Mouse (Mus musculus): ENCODE measurements around the gene Tle4. TPM values are rescaled to one million over a fixed set of nuclear protein-coding genes. Genes with fewer than 3 reads are reported as not detected.

The Tle4 gene
- polyA plus RNA-seq, 1 experiment from 2014 or later, result 27.2 TPM

GRCm38 (mm10) chr19:14563273-14563959 is 34.4 kb downstream of the Tle4 start:
- H3K9me3 ChIP-seq, result no peaks in the 10 kb centered on the region

DNA sequence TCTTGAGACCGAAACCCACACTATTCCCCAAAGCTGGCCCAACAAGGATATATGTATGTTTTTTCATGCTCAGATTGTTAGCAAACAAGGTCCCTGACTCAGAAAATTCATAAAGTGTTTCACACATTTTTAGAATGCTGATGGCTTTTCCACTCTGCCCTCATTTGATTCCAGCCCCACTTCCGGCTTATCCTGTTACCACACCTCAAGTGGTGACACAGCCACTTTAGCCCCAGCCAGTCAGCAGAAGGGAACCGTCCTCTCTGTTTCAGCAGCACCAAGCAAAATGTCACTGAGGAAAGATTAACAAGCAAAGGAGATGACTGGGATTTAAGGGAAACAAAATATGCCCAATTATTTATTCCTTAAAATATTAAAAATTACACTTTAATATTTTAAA is 50.0 kb downstream of the Tle4 start:
- H3K9ac ChIP-seq, result no peak overlapping the region

More at GRCm38 (mm10) chr19:14563273-14563959, 34.4 kb downstream of the Tle4 start:
- ATAC-seq (ENCODE audit: insufficient number of reproducible peaks, insufficient read depth, low FRiP score, low TSS enrichment), result no peak
- Histone ChIP-seq H3K9ac (no peak overlapping the region), H3K27me3 (no peaks in the 10 kb centered on the region), H3K36me3 (no peaks in the 10 kb centered on the region), H3K4me3 (no peak overlapping the region), H3K4me1 (peaks cover 12% of the 10 kb centered on the region), H3K27ac (no peak overlapping the region), H3K4me2 (replicated peaks) (no peak overlapping the region)
- WGBS, result 86% methylated on average over 4 of the region's 4 CpGs

DNA sequence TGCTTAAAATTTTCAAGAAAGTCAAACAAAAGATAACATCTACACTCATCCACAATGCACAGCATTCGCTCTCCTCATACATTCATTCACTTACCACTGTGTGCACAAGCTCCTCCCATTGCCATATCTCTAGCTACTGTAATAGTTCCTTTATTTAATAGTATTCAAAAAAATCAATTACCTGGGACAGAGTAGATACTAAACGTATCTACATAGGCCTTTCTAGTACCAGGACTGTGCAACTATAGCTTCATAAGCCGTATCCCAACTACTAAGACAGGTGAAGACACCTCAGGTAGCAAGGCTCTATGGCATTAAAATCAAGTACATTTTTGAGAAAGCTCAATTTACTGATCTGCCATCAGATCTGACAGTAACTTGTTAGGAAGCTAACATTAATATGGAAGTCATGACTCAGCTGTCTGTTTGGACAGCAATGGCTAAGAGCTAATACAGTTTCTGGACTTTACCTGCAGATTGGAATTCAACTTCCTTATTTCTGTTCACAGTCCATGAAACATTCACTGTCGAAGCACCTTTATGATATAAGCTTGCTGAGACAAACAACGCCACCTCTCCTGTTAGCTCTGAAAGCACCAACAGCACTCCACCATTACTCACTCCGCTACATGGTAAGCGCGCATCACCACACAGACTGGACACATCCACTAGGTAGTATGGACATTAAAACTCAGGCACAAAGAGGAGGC is 50.6 kb downstream of the Tle4 start:
- ATAC-seq (ENCODE audit: insufficient number of reproducible peaks, insufficient read depth, low FRiP score, low TSS enrichment), result no peak
- 95% methylated on average over 8 of the region's 8 CpGs for WGBS

More for the DNA sequence above, 50.0 kb downstream of the Tle4 start:
- no peak overlapping the region for H3K4me3 ChIP-seq
- H3K27ac ChIP-seq, result no peak overlapping the region
- no peaks in the 10 kb centered on the region for H3K4me1 ChIP-seq
- no peaks in the 10 kb centered on the region for H3K27me3 ChIP-seq
- WGBS, result 82% methylated on average over 3 of the region's 3 CpGs
- no peak for ATAC-seq (ENCODE audit: insufficient number of reproducible peaks, insufficient read depth, low FRiP score, low TSS enrichment)
- H3K36me3 ChIP-seq, result 0 out of 2 replicates have a peak, but pooled peaks cover 3% of the 10 kb centered on the region
- H3K9me3 ChIP-seq, result no peaks in the 10 kb centered on the region
- H3K4me2 ChIP-seq (replicated peaks), result no peak overlapping the region

DNA sequence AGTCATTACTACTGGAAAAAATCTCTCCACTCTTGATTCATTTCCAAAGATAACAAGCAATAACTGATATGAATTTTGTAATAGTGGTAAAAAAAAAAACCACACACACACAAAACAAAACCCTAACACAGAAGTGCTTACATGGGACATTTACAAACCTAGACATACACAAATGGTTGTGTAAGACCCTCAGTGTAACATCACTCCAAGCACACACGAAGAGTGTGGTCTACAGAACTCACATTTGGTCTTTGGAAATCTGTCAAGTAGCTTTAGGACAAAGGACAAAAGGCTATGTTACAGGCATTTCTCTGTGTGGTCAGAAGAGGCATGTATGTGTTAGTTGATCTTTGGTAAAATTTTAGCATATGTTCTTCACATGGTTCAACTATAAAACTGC is 52.4 kb downstream of the Tle4 start:
- ATAC-seq (ENCODE audit: insufficient number of reproducible peaks, insufficient read depth, low FRiP score, low TSS enrichment), result no peak
- 82% methylated on average over 1 of the region's 1 CpGs for WGBS

More for the DNA sequence above, 50.6 kb downstream of the Tle4 start:
- no peak overlapping the region for H3K4me2 ChIP-seq (replicated peaks)
- no peaks in the 10 kb centered on the region for H3K27me3 ChIP-seq
- H3K9me3 ChIP-seq, result no peaks in the 10 kb centered on the region
- no peak overlapping the region for H3K27ac ChIP-seq
- 0 out of 2 replicates have a peak, but pooled peaks cover 3% of the 10 kb centered on the region for H3K36me3 ChIP-seq
- no peaks in the 10 kb centered on the region for H3K4me1 ChIP-seq
- no peak overlapping the region for H3K9ac ChIP-seq
- no peak overlapping the region for H3K4me3 ChIP-seq

DNA sequence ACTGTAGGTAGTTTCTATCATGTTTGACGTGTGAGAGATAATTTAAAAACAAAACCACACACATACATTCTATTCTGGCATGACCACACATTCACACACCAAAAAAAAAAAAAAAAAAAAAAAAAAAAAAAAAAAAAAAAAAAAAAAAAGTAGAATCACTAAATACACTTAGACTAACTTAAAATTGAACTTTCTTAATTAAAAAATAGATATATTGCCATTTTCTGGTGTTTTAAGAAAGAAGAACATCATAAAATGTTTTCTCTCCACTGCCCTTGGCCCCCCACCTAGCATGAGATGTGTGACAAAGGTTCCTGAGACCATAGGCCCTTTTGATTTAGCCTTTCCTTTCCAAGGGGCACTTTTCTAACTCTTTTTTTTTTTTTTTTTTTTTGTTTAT is 54.5 kb downstream of the Tle4 start:
- Histone ChIP-seq H3K9me3 (no peaks in the 10 kb centered on the region), H3K27ac (no peak overlapping the region), H3K4me1 (no peaks in the 10 kb centered on the region), H3K4me3 (no peak overlapping the region), H3K27me3 (no peaks in the 10 kb centered on the region), H3K4me2 (replicated peaks) (no peak overlapping the region), H3K9ac (no peak overlapping the region), H3K36me3 (0 out of 2 replicates have a peak, but pooled peaks cover 3% of the 10 kb centered on the region)
- 89% methylated on average over 1 of the region's 1 CpGs for WGBS
- ATAC-seq (ENCODE audit: insufficient number of reproducible peaks, insufficient read depth, low FRiP score, low TSS enrichment), result no peak

More for the DNA sequence above, 52.4 kb downstream of the Tle4 start:
- H3K4me3 ChIP-seq, result no peak overlapping the region
- no peaks in the 10 kb centered on the region for H3K4me1 ChIP-seq
- H3K9me3 ChIP-seq, result no peaks in the 10 kb centered on the region
- H3K36me3 ChIP-seq, result 0 out of 2 replicates have a peak, but pooled peaks cover 3% of the 10 kb centered on the region
- H3K27me3 ChIP-seq, result no peaks in the 10 kb centered on the region
- H3K27ac ChIP-seq, result no peak overlapping the region
- no peak overlapping the region for H3K4me2 ChIP-seq (replicated peaks)
- no peak overlapping the region for H3K9ac ChIP-seq

GRCm38 (mm10) chr19:14540678-14541077 is 57.2 kb downstream of the Tle4 start:
- Histone ChIP-seq H3K36me3 (no peaks in the 10 kb centered on the region), H3K27ac (no peak overlapping the region), H3K9ac (no peak overlapping the region), H3K4me2 (replicated peaks) (no peak overlapping the region), H3K27me3 (no peaks in the 10 kb centered on the region), H3K4me3 (no peak overlapping the region), H3K9me3 (no peaks in the 10 kb centered on the region), H3K4me1 (no peaks in the 10 kb centered on the region)
- ATAC-seq (ENCODE audit: insufficient number of reproducible peaks, insufficient read depth, low FRiP score, low TSS enrichment), result no peak
- WGBS, result 85% methylated on average over 3 of the region's 3 CpGs

GRCm38 (mm10) chr19:14536676-14537075 is 61.2 kb downstream of the Tle4 start:
- Histone ChIP-seq H3K4me2 (replicated peaks) (no peak overlapping the region), H3K27ac (no peak overlapping the region), H3K4me3 (no peak overlapping the region), H3K4me1 (no peaks in the 10 kb centered on the region), H3K9ac (no peak overlapping the region), H3K27me3 (no peaks in the 10 kb centered on the region), H3K36me3 (no peaks in the 10 kb centered on the region), H3K9me3 (no peaks in the 10 kb centered on the region)
- 90% methylated on average over 2 of the region's 2 CpGs for WGBS
- no peak for ATAC-seq (ENCODE audit: insufficient number of reproducible peaks, insufficient read depth, low FRiP score, low TSS enrichment)

GRCm38 (mm10) chr19:14534447-14534846 is 63.4 kb downstream of the Tle4 start:
- Histone ChIP-seq H3K36me3 (no peaks in the 10 kb centered on the region), H3K9ac (no peak overlapping the region), H3K27ac (no peak overlapping the region), H3K4me1 (no peaks in the 10 kb centered on the region), H3K4me3 (no peak overlapping the region), H3K9me3 (no peaks in the 10 kb centered on the region), H3K4me2 (replicated peaks) (no peak overlapping the region), H3K27me3 (no peaks in the 10 kb centered on the region)
- ATAC-seq (ENCODE audit: insufficient number of reproducible peaks, insufficient read depth, low FRiP score, low TSS enrichment), result no peak

GRCm38 (mm10) chr19:14532861-14533260 is 65.0 kb downstream of the Tle4 start:
- no peaks in the 10 kb centered on the region for H3K9me3 ChIP-seq
- no peak overlapping the region for H3K4me3 ChIP-seq
- no peak overlapping the region for H3K4me2 ChIP-seq (replicated peaks)
- no peaks in the 10 kb centered on the region for H3K4me1 ChIP-seq
- no peak overlapping the region for H3K27ac ChIP-seq
- ATAC-seq (ENCODE audit: insufficient number of reproducible peaks, insufficient read depth, low FRiP score, low TSS enrichment), result no peak
- WGBS, result 97% methylated on average over 6 of the region's 6 CpGs
- no peak overlapping the region for H3K9ac ChIP-seq
- no peaks in the 10 kb centered on the region for H3K27me3 ChIP-seq
- no peaks in the 10 kb centered on the region for H3K36me3 ChIP-seq

DNA sequence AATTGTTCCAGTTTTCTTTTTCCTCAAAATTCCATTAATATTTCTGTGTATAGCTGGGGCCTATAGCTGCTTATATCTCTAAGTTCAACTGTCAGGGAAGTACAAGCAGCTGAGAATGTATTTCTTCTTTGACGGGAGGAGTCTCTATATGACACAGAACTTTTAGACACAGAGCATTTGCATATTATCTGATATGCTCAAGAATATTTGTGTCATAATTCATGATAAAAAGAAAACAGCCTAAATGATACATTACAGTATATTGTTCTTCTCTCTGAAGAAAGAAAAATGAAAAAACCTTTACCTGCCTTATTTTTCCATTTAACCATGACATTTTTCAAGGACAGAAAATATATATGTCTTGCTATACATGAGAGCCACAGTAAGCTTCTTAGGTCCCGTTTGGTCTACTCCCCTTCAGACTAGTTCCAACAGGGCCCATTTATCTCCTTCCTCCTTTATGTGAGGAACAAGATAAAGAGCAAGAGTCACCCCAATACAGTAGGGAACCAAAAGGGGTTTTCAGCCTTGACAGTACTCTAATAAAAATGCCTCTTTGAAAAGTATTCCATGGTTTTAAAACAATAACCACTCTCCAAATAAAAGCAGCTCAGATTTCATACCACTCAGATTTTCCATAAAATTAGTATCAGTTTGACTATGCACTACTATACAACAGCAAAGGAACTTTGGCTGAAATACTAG is 77.6 kb downstream of the Tle4 start:
- H3K9me3 ChIP-seq, result no peaks in the 10 kb centered on the region
- no peak overlapping the region for H3K9ac ChIP-seq
- H3K27me3 ChIP-seq, result no peaks in the 10 kb centered on the region
- H3K4me3 ChIP-seq, result no peak overlapping the region
- WGBS, result 75% methylated on average over 2 of the region's 2 CpGs
- H3K27ac ChIP-seq, result no peak overlapping the region
- no peak for ATAC-seq (ENCODE audit: insufficient number of reproducible peaks, insufficient read depth, low FRiP score, low TSS enrichment)
- H3K4me2 ChIP-seq (replicated peaks), result no peak overlapping the region
- H3K4me1 ChIP-seq, result no peaks in the 10 kb centered on the region
- H3K36me3 ChIP-seq, result peaks cover 10% of the 10 kb centered on the region; the same call in 1 of the 2 replicates

GRCm38 (mm10) chr19:14519186-14519585 is 78.7 kb downstream of the Tle4 start:
- Histone ChIP-seq H3K27me3 (no peaks in the 10 kb centered on the region), H3K9me3 (no peaks in the 10 kb centered on the region), H3K27ac (no peak overlapping the region), H3K4me2 (replicated peaks) (no peak overlapping the region), H3K36me3 (peaks cover 10% of the 10 kb centered on the region; the same call in 1 of the 2 replicates), H3K9ac (no peak overlapping the region), H3K4me1 (no peaks in the 10 kb centered on the region), H3K4me3 (no peak overlapping the region)
- no peak for ATAC-seq (ENCODE audit: insufficient number of reproducible peaks, insufficient read depth, low FRiP score, low TSS enrichment)
- WGBS, result 89% methylated on average over 7 of the region's 7 CpGs
